Mouse (Mus musculus) heart, embryonic 16.5 days (tissue): Measurements from ENCODE around the gene Brd9. TPM values are rescaled to one million over a fixed set of nuclear protein-coding genes. Genes with fewer than 3 reads are reported as not detected.

Experiments used
- ATAC-seq: fragments of 200-750 bp; cut with Nextera tagmentation; replicated peaks from 2 replicates; pipeline ENCODE4 v1.8.0; 2017; ENCODE audit warnings: moderate number of reproducible peaks; ENCODE audit not compliant: insufficient read depth, low FRiP score; ENCODE audit errors: extremely low read depth
- H3K27ac ChIP-seq: fragments of 300-500 bp; sonication (generic); 2 replicates; pipeline ENCODE4 v1.5.1; 2014; ENCODE audit warnings: mild to moderate bottlenecking, low read length, control low read depth, moderate library complexity
- H3K27me3 ChIP-seq: fragments of 300-500 bp; sonication (generic); 2 replicates; pipeline ENCODE4 v1.6.1; 2014; ENCODE audit warnings: low read length, mixed read lengths; ENCODE audit not compliant: control insufficient read depth, insufficient read depth
- H3K36me3 ChIP-seq: fragments of 300-500 bp; sonication (generic); 2 replicates; pipeline ENCODE4 v1.6.1; 2014; ENCODE audit not compliant: control insufficient read depth, insufficient read depth
- H3K4me1 ChIP-seq: fragments of 300-500 bp; sonication (generic); 2 replicates; pipeline ENCODE4 v1.6.1; 2014; ENCODE audit warnings: low read length, mixed read lengths; ENCODE audit not compliant: control insufficient read depth, insufficient read depth
- H3K4me2 ChIP-seq: fragments of 300-500 bp; sonication (generic); 2 replicates; pipeline ENCODE4 v1.6.1; 2014; ENCODE audit warnings: low read depth, mild to moderate bottlenecking, control low read depth, low read length
- H3K4me3 ChIP-seq: fragments of 300-500 bp; sonication (generic); 2 replicates; pipeline ENCODE4 v1.5.1; 2014; ENCODE audit warnings: mild to moderate bottlenecking, control low read depth, low read length
- H3K9ac ChIP-seq: fragments of 300-500 bp; sonication (generic); 2 replicates; pipeline ENCODE4 v1.6.1; 2014; ENCODE audit warnings: low read length, control low read depth
- H3K9me3 ChIP-seq: fragments of 300-500 bp; sonication (generic); replicated peaks from 2 replicates; pipeline ENCODE4 v1.6.1; 2016; ENCODE audit warnings: low read length; ENCODE audit not compliant: control insufficient read depth
- WGBS: fragments of 180-500 bp; shearing (Covaris S2); extraction: QIAGEN DNeasy Blood & Tissue Kit; methylation state at CpG from one replicate; pipeline ENCODE4 v1.1.7; 2014; 5-methylcytosine and 5-hydroxymethylcytosine counted together
- polyA plus RNA-seq: library from polyadenylated mRNA; unstranded; fragments of >200 nt; fragmentation: Nextera tagmentation; extraction: Ambion mirVana; gene quantifications from 2 replicates; pipeline ENCODE4 v1.2.1, GENCODE M21; 2015

Gene Brd9
- polyA plus RNA-seq, 1 experiment from 2014 or later, result 38.1 TPM

GRCm38 (mm10) chr13:73938177-73938560, 558 bp downstream of the Brd9 start:
- Histone ChIP-seq H3K9ac (peak overlapping the region; percentile 79), H3K4me2 (peak overlapping the region; percentile 72), H3K36me3 (peaks cover 24% of the 10 kb centered on the region), H3K4me3 (peak overlapping the region; percentile 80), H3K4me1 (peaks cover 8% of the 10 kb centered on the region), H3K9me3 (no peaks in the 10 kb centered on the region), H3K27me3 (no peaks in the 10 kb centered on the region), H3K27ac (peak overlapping the region; percentile 91)
- no peak for ATAC-seq
- 26% methylated on average over 13 of the region's 13 CpGs for WGBS

GRCm38 (mm10) chr13:73939101-73939500, 1.5 kb downstream of the Brd9 start:
- no peak for ATAC-seq
- no peak overlapping the region for H3K27ac ChIP-seq
- H3K4me1 ChIP-seq, result peaks cover 8% of the 10 kb centered on the region
- 99% methylated on average over 5 of the region's 5 CpGs for WGBS
- no peaks in the 10 kb centered on the region for H3K27me3 ChIP-seq
- H3K4me2 ChIP-seq, result no peak overlapping the region
- H3K9me3 ChIP-seq, result no peaks in the 10 kb centered on the region
- H3K4me3 ChIP-seq, result no peak overlapping the region
- peaks cover 29% of the 10 kb centered on the region for H3K36me3 ChIP-seq
- H3K9ac ChIP-seq, result no peak overlapping the region

GRCm38 (mm10) chr13:73944606-73945005, 7.0 kb downstream of the Brd9 start:
- Histone ChIP-seq H3K4me1 (no peaks in the 10 kb centered on the region), H3K4me2 (no peak overlapping the region), H3K36me3 (peaks cover 67% of the 10 kb centered on the region), H3K9me3 (no peaks in the 10 kb centered on the region), H3K9ac (no peak overlapping the region), H3K27ac (no peak overlapping the region), H3K4me3 (no peak overlapping the region), H3K27me3 (no peaks in the 10 kb centered on the region)
- no peak for ATAC-seq
- WGBS, result 89% methylated on average over 9 of the region's 9 CpGs

- ATAC-seq, result no peak
- Histone ChIP-seq H3K27ac (no peak overlapping the region), H3K4me2 (no peak overlapping the region), H3K27me3 (no peaks in the 10 kb centered on the region), H3K9me3 (no peaks in the 10 kb centered on the region), H3K4me1 (no peaks in the 10 kb centered on the region), H3K4me3 (no peak overlapping the region), H3K36me3 (peaks cover 56% of the 10 kb centered on the region), H3K9ac (no peak overlapping the region)
- WGBS, result 95% methylated on average over 1 of the region's 1 CpGs
Measured at GRCm38 (mm10) chr13:73953551-73954130, 16.0 kb downstream of the Brd9 start.

GRCm38 (mm10) chr13:73954666-73955065, 17.1 kb downstream of the Brd9 start:
- Histone ChIP-seq H3K4me1 (no peaks in the 10 kb centered on the region), H3K36me3 (peaks cover 58% of the 10 kb centered on the region), H3K4me3 (no peak overlapping the region), H3K27me3 (no peaks in the 10 kb centered on the region), H3K4me2 (no peak overlapping the region), H3K9me3 (no peaks in the 10 kb centered on the region), H3K27ac (no peak overlapping the region), H3K9ac (no peak overlapping the region)
- no peak for ATAC-seq
- 75% methylated on average over 6 of the region's 6 CpGs for WGBS

GRCm38 (mm10) chr13:73955531-73955930, 17.9 kb downstream of the Brd9 start:
- Histone ChIP-seq H3K27ac (no peak overlapping the region), H3K9ac (no peak overlapping the region), H3K27me3 (no peaks in the 10 kb centered on the region), H3K4me1 (no peaks in the 10 kb centered on the region), H3K4me2 (no peak overlapping the region), H3K36me3 (peaks cover 59% of the 10 kb centered on the region), H3K9me3 (no peaks in the 10 kb centered on the region), H3K4me3 (no peak overlapping the region)
- ATAC-seq, result no peak
- WGBS, result 88% methylated on average over 5 of the region's 5 CpGs

- Histone ChIP-seq H3K4me2 (no peak overlapping the region), H3K27me3 (no peaks in the 10 kb centered on the region), H3K9ac (no peak overlapping the region), H3K9me3 (no peaks in the 10 kb centered on the region), H3K27ac (no peak overlapping the region), H3K36me3 (peaks cover 42% of the 10 kb centered on the region), H3K4me1 (no peaks in the 10 kb centered on the region), H3K4me3 (no peak overlapping the region)
- 86% methylated on average over 10 of the region's 10 CpGs for WGBS
- ATAC-seq, result no peak
Measured at GRCm38 (mm10) chr13:73960117-73960652, 22.6 kb downstream of the Brd9 start.

- H3K4me3 ChIP-seq, result no peak overlapping the region
- H3K9me3 ChIP-seq, result no peaks in the 10 kb centered on the region
- H3K27ac ChIP-seq, result no peak overlapping the region
- H3K27me3 ChIP-seq, result no peaks in the 10 kb centered on the region
- no peak overlapping the region for H3K4me2 ChIP-seq
- no peak for ATAC-seq
- peaks cover 33% of the 10 kb centered on the region for H3K36me3 ChIP-seq
- no peaks in the 10 kb centered on the region for H3K4me1 ChIP-seq
- WGBS, result 71% methylated on average over 4 of the region's 4 CpGs
- H3K9ac ChIP-seq, result no peak overlapping the region
Measured at GRCm38 (mm10) chr13:73961177-73961576, 23.6 kb downstream of the Brd9 start.

- ATAC-seq, result no peak
- H3K27me3 ChIP-seq, result no peaks in the 10 kb centered on the region
- no peaks in the 10 kb centered on the region for H3K9me3 ChIP-seq
- no peak within 1 kb of the TSS for H3K9ac ChIP-seq
- peaks cover 21% of the 10 kb centered on the region for H3K36me3 ChIP-seq
- H3K4me3 ChIP-seq, result no peak within 1 kb of the TSS
- no peaks in the 10 kb centered on the region for H3K4me1 ChIP-seq
- 88% methylated on average over 5 of the region's 5 CpGs for WGBS
- no peak within 1 kb of the TSS for H3K27ac ChIP-seq
- H3K4me2 ChIP-seq, result no peak within 1 kb of the TSS
Measured at GRCm38 (mm10) chr13:73963551-73963950, 25.9 kb downstream of the Brd9 start, which contains the start of gene Zdhhc11. Gene Zdhhc11, plus strand, starts transcription at chr13:73963851.
